Mouse (Mus musculus) megakaryocyte, embryonic 14.5 days (primary cell): ENCODE results near the gene Lmod1.

Experiments used
- FLI1 ChIP-seq: IDR thresholded peaks from 2 replicates; pipeline ENCODE4 v1.6.1; 2012; ENCODE audit warnings: low read length, inconsistent platforms, mixed read lengths
- GATA1 ChIP-seq: IDR thresholded peaks from 3 replicates; pipeline ENCODE4 v1.6.1; 2012; ENCODE audit warnings: mixed read lengths, low read length, inconsistent platforms, borderline replicate concordance

DNA sequence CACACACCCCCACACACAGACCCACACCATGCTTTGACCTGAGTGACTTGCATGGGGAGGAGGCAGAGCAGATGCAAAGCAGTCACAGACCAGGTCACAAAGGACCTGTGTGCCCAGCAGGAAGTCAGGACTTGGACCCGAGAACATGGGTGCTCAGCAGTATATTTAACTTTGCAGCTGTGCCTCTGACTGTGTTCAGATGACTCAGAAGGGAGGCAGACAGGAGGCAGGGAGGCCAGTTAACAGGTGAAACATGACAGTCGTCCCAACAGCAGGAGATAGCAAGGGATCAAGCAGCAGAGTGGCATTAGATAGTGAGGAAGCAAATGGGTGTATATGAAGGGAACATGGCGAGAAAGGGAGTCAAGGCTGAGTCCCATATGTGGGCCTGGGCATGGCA lies 22.3 kb downstream of the Lmod1 start:
- TF ChIP-seq FLI1 (no peak), GATA1 (no peak)
